ENCODE assay signal across 38 mouse cellular contexts in the genomic region with DNA sequence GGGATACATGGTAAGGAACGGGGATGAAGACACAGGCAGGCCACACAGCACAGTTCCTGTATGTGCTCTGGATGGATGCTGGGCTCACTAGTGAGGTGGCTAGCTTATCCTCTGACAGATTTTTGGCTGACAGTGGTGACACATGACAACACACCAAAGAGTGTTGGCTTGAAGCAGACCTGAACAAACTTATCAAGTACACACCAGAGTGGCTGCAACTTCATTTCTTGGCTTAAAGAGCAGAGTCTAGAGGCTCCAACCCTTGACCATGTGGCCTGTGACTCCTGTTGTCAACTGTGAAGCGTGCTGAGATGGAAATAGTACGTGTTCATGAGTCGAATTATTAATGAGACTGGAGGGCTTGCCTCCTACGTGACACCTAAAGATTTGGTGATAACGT. TPM values are rescaled to one million over a fixed set of nuclear protein-coding genes. Genes with fewer than 3 reads are reported as not detected.
DNase-seq lines count a peak whose midpoint lies in the region; ATAC-seq and TF ChIP-seq lines count a peak whose summit lies in the region.
"Had no signal": no experiment of that assay in that cellular context is flagged by ENCODE, and none has a peak within 500 bp of the region (broad histone marks: within the 10 kb centered on the region; RNA-seq: fewer than 3 reads in every experiment).

No protein-coding gene starts in this region.

- in situ Hi-C loops in Patski (cut with MboI; ENCODE audit: low pct_unique_long_range_greater_than_20kb) = no loop called here

- no peak overlapping the region for H3K4me2 ChIP-seq in heart, embryonic 15.5 days
- H3K4me2 ChIP-seq: embryonic facial prominence, embryonic 15.5 days; forebrain, embryonic 12.5 days; midbrain, embryonic 11.5 days; neural tube, embryonic 12.5 days had no signal

- H3K4me3 ChIP-seq in heart, embryonic 15.5 days = no peak overlapping the region
- H3K4me3 ChIP-seq: embryonic facial prominence, embryonic 10.5 days; embryonic facial prominence, embryonic 15.5 days; forebrain, embryonic 12.5 days; myocyte; neural tube, embryonic 12.5 days had no signal

- H3K9ac ChIP-seq in heart, embryonic 15.5 days = no peak overlapping the region
- H3K9ac ChIP-seq: embryonic facial prominence, embryonic 15.5 days; forebrain, embryonic 12.5 days; forebrain, postnatal 0 days; liver, embryonic 14.5 days; neural tube, embryonic 12.5 days had no signal

- H3K36me3 ChIP-seq in heart, embryonic 15.5 days = no peaks in the 10 kb centered on the region
- H3K36me3 ChIP-seq: embryonic facial prominence, embryonic 10.5 days; embryonic facial prominence, embryonic 15.5 days; forebrain, embryonic 12.5 days; neural tube, embryonic 12.5 days had no signal

- WGBS in heart, embryonic 15.5 days = 40% methylated on average over 6 of the region's 6 CpGs

- peaks cover 3% of the 10 kb centered on the region for H3K27me3 ChIP-seq in Patski
- no peaks in the 10 kb centered on the region for H3K27me3 ChIP-seq in heart, embryonic 15.5 days
- H3K27me3 ChIP-seq: embryonic facial prominence, embryonic 15.5 days; forebrain, embryonic 12.5 days; neural tube, embryonic 12.5 days had no signal

- no peak for DNase-seq in Patski (ENCODE audit: low read depth, low spot score)
- peak; percentile 68 for DNase-seq in heart, adult 8-10 months (ENCODE audit: low spot score)
- peak; percentile 17 to 34 for DNase-seq in heart, postnatal 36 days
- DNase-seq in layer of hippocampus, adult 11-12 months (ENCODE audit: low spot score) = no peak
- no peak for DNase-seq in left cerebral cortex, postnatal 25 days (ENCODE audit: low spot score in 2 of 2)
- DNase-seq: adrenal gland, adult 2 months; adrenal gland, postnatal 36 days; B cell, adult 2 months; cerebellum, adult 2 months; cerebellum, postnatal 25 days; forebrain, postnatal 0 days; kidney, adult 2 months; kidney, postnatal 36 days; layer of hippocampus, postnatal 36 days; liver; lung, adult 2 months; thymus, postnatal 4 days had no signal

- intact Hi-C loops in heart, postnatal 36 days (cut with DNase I) = no loop called here
- intact Hi-C loops in left cerebral cortex, postnatal 25 days (cut with DNase I) = no loop called here

- POLR2A ChIA-PET in Patski (lab: Charles Lee) = no interaction called here

- H3K9me3 ChIP-seq in heart, embryonic 15.5 days (replicated peaks) = no peaks in the 10 kb centered on the region
- H3K9me3 ChIP-seq: embryonic facial prominence, embryonic 10.5 days; embryonic facial prominence, embryonic 15.5 days; forebrain, embryonic 12.5 days; neural tube, embryonic 12.5 days had no signal

- H3K4me1 ChIP-seq in heart, embryonic 15.5 days (replicated peaks) = peaks cover 7% of the 10 kb centered on the region
- H3K4me1 ChIP-seq: embryonic facial prominence, embryonic 15.5 days; neural tube, embryonic 12.5 days had no signal

- peak overlapping the region; percentile 54 for H3K27ac ChIP-seq in heart, embryonic 15.5 days
- H3K27ac ChIP-seq: embryonic facial prominence, embryonic 10.5 days; embryonic facial prominence, embryonic 15.5 days; forebrain, embryonic 12.5 days; liver, embryonic 14.5 days; neural tube, embryonic 12.5 days had no signal

- CTCF ChIA-PET in Patski (lab: Charles Lee) = interaction anchor here (1.8 kb wide), 1 partner anchor 14 kb away, joined by 6 read pairs; no protein-coding TSS in a partner anchor

- peak; percentile 15 for ATAC-seq in Patski
- ATAC-seq in heart, embryonic 15.5 days (replicated peaks; ENCODE audit: insufficient number of reproducible peaks, insufficient read depth, low FRiP score, low read depth) = peak; percentile 92
- ATAC-seq: activated CD4-positive, CD25-positive, alpha-beta regulatory T cell, adult 4 months; forebrain, postnatal 0 days; hindbrain, embryonic 16.5 days; midbrain, embryonic 16.5 days had no signal

- TF ChIP-seq CTCF in Patski (IDR thresholded peaks at IDR 0.05) = no peak

RNA-seq across cellular contexts. Expression of a gene that starts 17.4 kb away (rescaled TPM):
- polyA plus RNA-seq in Patski (2021) = not detected
- under 1 TPM; 0.12 to 0.57 (median 0.20) TPM for total RNA-seq in heart, adult 8-10 months (2022)
- 0.16 and 0.73 TPM in 2 replicates for polyA plus RNA-seq in heart, embryonic 15.5 days (2015; fragmentation: Nextera tagmentation; extraction: Ambion mirVana)
- total RNA-seq in heart, postnatal 36 days (2021) = under 1 TPM in 1 of 2 experiments, not detected in 1; 0.22 TPM
- 1 to 10 TPM; 1.5 to 1.8 TPM for total RNA-seq in left cerebral cortex, postnatal 25 days (2021)
- total RNA-seq: adrenal gland, adult 2 months; adrenal gland, postnatal 36 days; gastrocnemius, adult 8-10 months; gastrocnemius, postnatal 4 days; megakaryocyte, adult 5-6 weeks had no signal
- polyA plus RNA-seq: activated CD4-positive, CD25-positive, alpha-beta regulatory T cell, adult 4 months; adrenal gland, adult 2 months; embryonic facial prominence, embryonic 10.5 days; embryonic facial prominence, embryonic 15.5 days; forebrain, embryonic 12.5 days; hindbrain, embryonic 11.5 days; intestine, embryonic 14.5 days; kidney, adult 2 months; kidney, embryonic 16.5 days; limb, embryonic 11.5 days; liver, embryonic 14.5 days; lung, adult 2 months; midbrain, embryonic 11.5 days; myocyte; neural tube, embryonic 12.5 days; stomach, embryonic 14.5 days; testis, adult 2 months; thymus, postnatal 0 days had no signal

Comparison
In these comparisons a context has a peak if more than half of its experiments do, and no peak if none do; other contexts are left out.
1. DNase-seq: peak in heart, adult 8-10 months (single experiment) and heart, postnatal 36 days (2 of 2); none in Patski (single experiment), layer of hippocampus, adult 11-12 months (single experiment) and left cerebral cortex, postnatal 25 days (0 of 2).